Mouse (Mus musculus) brown adipose tissue, adult 24 weeks (tissue): Measurements from ENCODE around the gene Rnf181. TPM values are rescaled to one million over a fixed set of nuclear protein-coding genes. Genes with fewer than 3 reads are reported as not detected.
A peak's percentile ranks its signal among the peaks of the same experiment; 100 is the strongest.

Source experiments
- H3K27ac ChIP-seq: fragments of 200-500 bp; replicated peaks from 2 replicates; pipeline ENCODE4 v1.5.1; 2012; ENCODE audit warnings: low read depth, mild to moderate bottlenecking, low read length
- H3K4me1 ChIP-seq: fragments of 200-500 bp; 2 replicates; pipeline ENCODE4 v1.6.1; 2012; ENCODE audit warnings: low read length, mixed read lengths; ENCODE audit not compliant: control insufficient read depth, insufficient read depth, insufficient read length
- H3K4me3 ChIP-seq: fragments of 200-500 bp; 2 replicates; pipeline ENCODE4 v1.5.1; 2012; ENCODE audit warnings: low read depth, mild to moderate bottlenecking, low read length, moderate library complexity; ENCODE audit not compliant: insufficient read depth
- polyA plus RNA-seq: library from polyadenylated mRNA; stranded (reverse); fragments of >200 nt; gene quantifications from 2 replicates; pipeline ENCODE4 v1.2.4, GENCODE M21; 2012; ENCODE audit not compliant: missing spikeins, insufficient read depth, insufficient read length

The Rnf181 gene
- polyA plus RNA-seq, 1 experiment: 87.8 TPM

- no peak overlapping the region for H3K27ac ChIP-seq
- peaks cover 7% of the 10 kb centered on the region; the same call in 1 of the 2 replicates for H3K4me1 ChIP-seq
- H3K4me3 ChIP-seq: no peak overlapping the region
These were observed 8.2 kb upstream of the Rnf181 start for GRCm38 (mm10) chr6:72374820-72375563.

DNA sequence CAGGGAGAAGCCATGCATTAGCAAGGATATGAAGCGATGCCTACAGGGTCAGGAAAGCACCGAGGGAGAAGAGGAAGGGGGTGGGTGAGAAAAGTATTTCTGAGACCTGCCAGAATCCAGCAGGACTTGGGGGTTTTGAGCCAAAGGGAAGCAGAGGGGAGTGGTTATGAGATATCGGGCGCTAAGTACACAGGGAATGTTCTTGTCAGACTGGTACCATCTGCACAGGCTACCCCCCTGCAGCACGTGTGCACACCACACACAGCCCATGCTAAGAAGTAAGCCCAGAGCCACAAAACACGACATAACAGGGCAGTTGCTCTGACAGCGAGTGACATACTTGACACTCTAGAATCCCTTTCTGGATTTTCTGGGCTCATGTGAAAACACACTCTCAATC, 7.5 kb upstream of the Rnf181 start:
- Histone ChIP-seq H3K4me3 (no peak overlapping the region), H3K4me1 (peaks cover 4% of the 10 kb centered on the region; the same call in 1 of the 2 replicates), H3K27ac (no peak overlapping the region)

DNA sequence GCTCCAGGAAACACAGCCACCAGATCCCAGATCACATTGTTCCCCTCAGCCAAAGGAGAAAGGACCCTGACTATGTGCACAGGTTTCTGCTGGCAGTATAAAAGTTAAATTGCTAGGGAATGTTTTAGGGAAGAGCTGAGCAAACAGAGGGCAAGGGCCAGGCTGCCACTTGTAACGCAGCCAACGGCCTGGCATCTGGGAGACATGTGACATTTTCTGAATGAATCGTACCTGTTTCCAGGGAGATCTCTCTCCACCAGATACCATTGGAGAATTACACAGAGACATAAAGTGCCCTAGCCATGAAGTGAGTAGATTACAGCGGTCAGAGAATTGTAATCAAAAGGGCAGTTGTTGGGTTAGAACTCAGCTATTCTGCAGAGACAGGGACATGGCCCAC, 6.4 kb upstream of the Rnf181 start:
- Histone ChIP-seq H3K4me3 (no peak overlapping the region), H3K27ac (no peak overlapping the region), H3K4me1 (peaks cover 4% of the 10 kb centered on the region; the same call in 1 of the 2 replicates)

DNA sequence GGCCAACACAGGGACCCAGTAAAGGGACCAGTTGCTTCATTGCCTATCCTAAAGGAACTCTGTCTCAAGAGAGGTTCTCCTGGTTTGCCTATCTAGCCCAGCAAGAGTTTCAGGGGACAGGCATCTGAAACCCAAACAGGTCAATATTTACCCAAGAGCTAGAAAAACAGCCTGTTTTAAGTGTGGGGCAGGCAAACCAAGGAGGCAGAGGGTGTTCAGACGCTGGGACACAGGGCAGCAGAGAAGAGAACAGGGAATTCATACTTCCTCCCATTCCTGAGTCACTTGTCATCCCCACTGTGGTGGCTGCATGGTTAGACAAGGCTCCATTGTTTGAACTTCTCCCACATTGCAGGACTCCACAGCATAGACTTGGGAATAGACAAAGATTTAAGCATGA, 4.8 kb upstream of the Rnf181 start:
- peaks cover 4% of the 10 kb centered on the region; the same call in 1 of the 2 replicates for H3K4me1 ChIP-seq
- no peak overlapping the region for H3K4me3 ChIP-seq
- no peak overlapping the region for H3K27ac ChIP-seq

- Histone ChIP-seq H3K4me1 (peaks cover 4% of the 10 kb centered on the region; the same call in 1 of the 2 replicates), H3K27ac (no peak overlapping the region), H3K4me3 (no peak overlapping the region)
These were observed 4.4 kb upstream of the Rnf181 start for GRCm38 (mm10) chr6:72371147-72371546.

GRCm38 (mm10) chr6:72370091-72370490, 3.3 kb upstream of the Rnf181 start:
- Histone ChIP-seq H3K4me3 (no peak overlapping the region), H3K27ac (no peak overlapping the region), H3K4me1 (peaks cover 4% of the 10 kb centered on the region; the same call in 1 of the 2 replicates)

- no peak overlapping the region for H3K27ac ChIP-seq
- H3K4me1 ChIP-seq: peaks cover 4% of the 10 kb centered on the region; the same call in 1 of the 2 replicates
These were observed 2.8 kb upstream of the Rnf181 start for GRCm38 (mm10) chr6:72369557-72369956.

GRCm38 (mm10) chr6:72367460-72367974, 761 bp upstream of the Rnf181 start:
- Histone ChIP-seq H3K4me3 (no peak overlapping the region), H3K27ac (no peak overlapping the region), H3K4me1 (peaks cover 4% of the 10 kb centered on the region; the same call in 1 of the 2 replicates)

More at GRCm38 (mm10) chr6:72369557-72369956, 2.8 kb upstream of the Rnf181 start:
- no peak overlapping the region for H3K4me3 ChIP-seq

GRCm38 (mm10) chr6:72366304-72366703, 452 bp downstream of the Rnf181 start:
- Histone ChIP-seq H3K4me3 (no peak overlapping the region), H3K27ac (no peak overlapping the region), H3K4me1 (peaks cover 3% of the 10 kb centered on the region; the same call in 1 of the 2 replicates)

- H3K27ac ChIP-seq: no peak overlapping the region
- H3K4me3 ChIP-seq: no peak overlapping the region
These were observed 1.8 kb downstream of the Rnf181 start for GRCm38 (mm10) chr6:72364985-72365384.

GRCm38 (mm10) chr6:72364009-72364408, 2.7 kb downstream of the Rnf181 start:
- Histone ChIP-seq H3K4me3 (no peak overlapping the region), H3K27ac (no peak overlapping the region), H3K4me1 (peaks cover 2% of the 10 kb centered on the region; the same call in 1 of the 2 replicates)

More at GRCm38 (mm10) chr6:72364985-72365384, 1.8 kb downstream of the Rnf181 start:
- peaks cover 2% of the 10 kb centered on the region; the same call in 1 of the 2 replicates for H3K4me1 ChIP-seq

DNA sequence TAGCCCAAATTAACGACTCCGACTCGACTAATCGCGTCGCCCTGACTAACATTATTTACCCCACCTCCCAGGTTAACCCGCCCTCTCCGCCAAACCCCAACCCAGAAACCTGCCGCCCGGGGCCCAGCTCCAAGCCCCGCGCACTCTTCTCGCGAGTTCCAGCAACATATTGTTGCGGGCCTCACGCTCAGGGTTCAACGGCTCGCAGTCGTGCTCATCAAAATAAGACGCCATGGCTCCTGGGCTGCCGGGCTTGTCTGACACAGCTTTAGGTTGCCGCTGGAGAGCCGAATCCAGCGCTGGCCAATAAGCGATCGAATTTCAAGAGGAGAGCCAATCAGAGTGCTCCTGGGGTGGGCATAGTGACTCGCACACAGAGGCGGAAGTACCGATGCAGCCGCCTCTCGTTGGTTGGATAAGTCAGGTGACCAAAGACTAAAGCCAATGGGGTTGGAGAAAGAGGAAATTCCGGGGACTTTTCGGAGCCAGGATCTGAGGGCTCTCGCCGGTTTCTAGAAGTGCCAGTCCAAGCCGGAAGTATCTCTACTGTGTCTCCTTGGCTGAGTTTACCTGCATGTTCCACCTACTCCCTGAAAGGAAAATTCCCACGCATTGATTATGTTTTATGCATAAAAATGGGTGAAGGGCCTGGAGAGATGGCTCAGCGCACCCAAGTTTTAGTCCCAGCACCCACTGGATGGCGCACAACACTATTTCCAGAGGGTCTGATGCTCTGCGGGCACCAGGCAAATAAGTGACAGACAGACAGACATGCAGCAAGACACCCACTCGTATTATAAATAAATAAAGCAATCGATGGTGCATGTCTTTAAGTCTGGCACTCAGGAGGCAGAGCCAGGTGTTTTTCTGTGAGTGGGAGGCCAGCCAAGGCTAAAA, 4.4 kb downstream of the Rnf181 start:
- H3K27ac ChIP-seq: peak overlapping the region; percentile 85
- peaks cover 2% of the 10 kb centered on the region; the same call in 1 of the 2 replicates for H3K4me1 ChIP-seq
- peak overlapping the region; percentile 83 for H3K4me3 ChIP-seq

GRCm38 (mm10) chr6:72361121-72361551, 5.6 kb downstream of the Rnf181 start:
- H3K27ac ChIP-seq: no peak overlapping the region
- H3K4me3 ChIP-seq: 0 out of 2 replicates have a peak overlapping the region, but pooled peaks have one; percentile 1

GRCm38 (mm10) chr6:72360599-72360935, 6.2 kb downstream of the Rnf181 start:
- Histone ChIP-seq H3K27ac (no peak overlapping the region), H3K4me3 (no peak overlapping the region)

More at GRCm38 (mm10) chr6:72361121-72361551, 5.6 kb downstream of the Rnf181 start:
- peaks cover 2% of the 10 kb centered on the region; the same call in 1 of the 2 replicates for H3K4me1 ChIP-seq

More at GRCm38 (mm10) chr6:72360599-72360935, 6.2 kb downstream of the Rnf181 start:
- peaks cover 2% of the 10 kb centered on the region; the same call in 1 of the 2 replicates for H3K4me1 ChIP-seq
